ENCODE assay signal across 11 mouse cellular contexts in the genomic region with DNA sequence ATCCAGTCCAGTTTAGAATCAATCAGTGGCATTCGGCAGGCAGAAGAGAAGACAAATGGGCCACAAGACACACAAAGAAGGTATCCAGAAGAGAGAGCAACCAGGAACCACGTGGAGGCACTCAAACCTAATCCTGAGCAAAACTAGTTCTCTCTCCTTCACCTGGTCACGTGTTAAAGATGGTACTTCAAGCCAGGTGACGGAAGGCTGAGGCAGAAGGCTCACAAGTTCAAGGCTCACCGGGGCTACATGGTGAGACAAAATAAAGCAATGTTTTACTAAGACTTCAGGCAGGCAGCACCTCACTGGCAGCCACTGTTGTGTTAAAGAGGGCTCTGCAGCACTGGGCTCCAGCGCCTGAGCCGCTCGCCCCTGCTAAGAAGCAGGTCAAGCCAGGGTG. TPM values are rescaled to one million over a fixed set of nuclear protein-coding genes. Genes with fewer than 3 reads are reported as not detected.
DNase-seq lines count a peak whose midpoint lies in the region; ATAC-seq and TF ChIP-seq lines count a peak whose summit lies in the region.
"Had no signal": no experiment of that assay in that cellular context is flagged by ENCODE, and none has a peak within 500 bp of the region (broad histone marks: within the 10 kb centered on the region; RNA-seq: fewer than 3 reads in every experiment).

No protein-coding gene starts in this region.

- intact Hi-C loops in heart, postnatal 14 days (cut with DNase I) = no loop called here

- H3K36me3 ChIP-seq in heart, embryonic 11.5 days (ENCODE audit: control insufficient read depth, insufficient read depth, low read length) = no peaks in the 10 kb centered on the region
- H3K36me3 ChIP-seq in E14TG2a.4 (ENCODE audit: insufficient read depth, low read length) = peaks cover 64% of the 10 kb centered on the region
- no peaks in the 10 kb centered on the region for H3K36me3 ChIP-seq in hindbrain, embryonic 15.5 days
- H3K36me3 ChIP-seq in liver, embryonic 16.5 days (ENCODE audit: control insufficient read depth, insufficient read depth) = no peaks in the 10 kb centered on the region

- no peaks in the 10 kb centered on the region for H3K27me3 ChIP-seq in heart, embryonic 11.5 days (ENCODE audit: control insufficient read depth, insufficient read depth, low read length)
- no peaks in the 10 kb centered on the region for H3K27me3 ChIP-seq in E14TG2a.4 (ENCODE audit: insufficient read depth, low read length)
- no peaks in the 10 kb centered on the region for H3K27me3 ChIP-seq in hindbrain, embryonic 15.5 days
- no peaks in the 10 kb centered on the region for H3K27me3 ChIP-seq in liver, embryonic 16.5 days (ENCODE audit: control insufficient read depth, insufficient read depth, low read depth, low read length)

- WGBS in heart, embryonic 11.5 days (ENCODE audit: insufficient replicate concordance) = 50% methylated on average over 8 of the region's 8 CpGs
- 63% methylated on average over 8 of the region's 8 CpGs for whole genome bisulfite sequencing in hindbrain, embryonic 15.5 days
- 60% methylated on average over 8 of the region's 8 CpGs for WGBS in liver, embryonic 16.5 days (ENCODE audit: insufficient replicate concordance)

- H3K4me2 ChIP-seq in heart, embryonic 11.5 days = no peak overlapping the region
- no peak overlapping the region for H3K4me2 ChIP-seq in hindbrain, embryonic 15.5 days
- peak overlapping the region; percentile 33 for H3K4me2 ChIP-seq in liver, embryonic 16.5 days (ENCODE audit: low read depth, low read length)

- H3K4me3 ChIP-seq in heart, embryonic 11.5 days (ENCODE audit: low read depth, low read length) = no peak overlapping the region
- H3K4me3 ChIP-seq in E14TG2a.4 (replicated peaks; ENCODE audit: low read length) = peak overlapping the region; percentile 14; the same call in 1 of the 2 replicates
- H3K4me3 ChIP-seq in hindbrain, embryonic 15.5 days = no peak overlapping the region
- H3K4me3 ChIP-seq in liver, embryonic 16.5 days (ENCODE audit: low read depth, low read length) = 0 out of 2 replicates have a peak overlapping the region, but pooled peaks have one; percentile 9

- TF ChIP-seq CTCF in E14TG2a.4 (conservative IDR thresholded peaks at IDR 0.05; ENCODE audit: low read length) = no peak

- ATAC-seq in heart, embryonic 11.5 days (replicated peaks; ENCODE audit: insufficient number of reproducible peaks, low FRiP score, low TSS enrichment) = no peak
- ATAC-seq in hindbrain, embryonic 15.5 days (ENCODE audit: low FRiP score, low read depth) = no peak
- no peak for ATAC-seq in liver, embryonic 16.5 days (ENCODE audit: low read depth)

- peak overlapping the region; percentile 62; the same call in 1 of the 2 replicates for H3K27ac ChIP-seq in heart, embryonic 11.5 days (ENCODE audit: low read depth, low read length)
- H3K27ac ChIP-seq in hindbrain, embryonic 15.5 days (replicated peaks) = peak overlapping the region; percentile 36; the same call in 1 of the 2 replicates
- H3K27ac ChIP-seq in liver, embryonic 16.5 days (ENCODE audit: low read length) = peak overlapping the region; percentile 83

- H3K4me1 ChIP-seq in heart, embryonic 11.5 days (ENCODE audit: control insufficient read depth, insufficient read depth, low read length) = peaks cover 60% of the 10 kb centered on the region
- H3K4me1 ChIP-seq in E14TG2a.4 (replicated peaks; ENCODE audit: low read depth, low read length) = peaks cover 88% of the 10 kb centered on the region
- peaks cover 61% of the 10 kb centered on the region for H3K4me1 ChIP-seq in hindbrain, embryonic 15.5 days (replicated peaks)
- H3K4me1 ChIP-seq in liver, embryonic 16.5 days (ENCODE audit: control insufficient read depth, low read depth, low read length) = peaks cover 31% of the 10 kb centered on the region

- no peaks in the 10 kb centered on the region for H3K9me3 ChIP-seq in heart, embryonic 11.5 days (replicated peaks; ENCODE audit: control insufficient read depth, low read length)
- no peaks in the 10 kb centered on the region for H3K9me3 ChIP-seq in E14TG2a.4 (ENCODE audit: low read length)
- no peaks in the 10 kb centered on the region for H3K9me3 ChIP-seq in hindbrain, embryonic 15.5 days
- H3K9me3 ChIP-seq in liver, embryonic 16.5 days (replicated peaks; ENCODE audit: control insufficient read depth, low read length) = no peaks in the 10 kb centered on the region

- H3K9ac ChIP-seq in heart, embryonic 11.5 days (ENCODE audit: low read depth, low read length) = no peak overlapping the region
- no peak overlapping the region for H3K9ac ChIP-seq in hindbrain, embryonic 15.5 days
- 0 out of 2 replicates have a peak overlapping the region, but pooled peaks have one; percentile 12 for H3K9ac ChIP-seq in liver, embryonic 16.5 days (ENCODE audit: low read depth, low read length)

- no peak for DNase-seq in heart, postnatal 14 days
- no peak for DNase-seq in cerebellum, postnatal 4 days (ENCODE audit: low spot score in 2 of 2)
- DNase-seq in embryo, embryonic 10.5 days (ENCODE audit: low spot score) = no peak
- DNase-seq in cerebellum, adult 9-10 months = no peak
- DNase-seq: thymus, postnatal 4 days had no signal

RNA-seq across cellular contexts. Expression of gene Szrd1, which starts 7.4 kb away (rescaled TPM):
- 23.6 and 25.7 TPM in 2 replicates for polyA plus RNA-seq in heart, embryonic 11.5 days (2014; fragmentation: Nextera tagmentation; extraction: Ambion mirVana)
- 10 to 100 TPM; 87.6 to 91.4 TPM for total RNA-seq in heart, postnatal 14 days (2021)
- polyA plus RNA-seq in hindbrain, embryonic 15.5 days (2015; fragmentation: Nextera tagmentation; extraction: Ambion mirVana) = 24.9 TPM in 2 replicates
- polyA plus RNA-seq in liver, embryonic 16.5 days (2015; fragmentation: Nextera tagmentation; extraction: Ambion mirVana) = 18.1 and 19.1 TPM in 2 replicates

RNA-seq across cellular contexts. Expression of gene Fbxo42, which starts 15.5 kb away (rescaled TPM):
- polyA plus RNA-seq in heart, embryonic 11.5 days (2014; fragmentation: Nextera tagmentation; extraction: Ambion mirVana) = 18.5 and 19.3 TPM in 2 replicates
- total RNA-seq in heart, postnatal 14 days (2021) = 10 to 100 TPM; 13.0 to 13.5 TPM
- 23.7 and 25.2 TPM in 2 replicates for polyA plus RNA-seq in hindbrain, embryonic 15.5 days (2015; fragmentation: Nextera tagmentation; extraction: Ambion mirVana)
- 16.3 and 18.0 TPM in 2 replicates for polyA plus RNA-seq in liver, embryonic 16.5 days (2015; fragmentation: Nextera tagmentation; extraction: Ambion mirVana)

RNA-seq across cellular contexts. Expression of gene Spata21, which starts 44.1 kb away (rescaled TPM):
- 0.64 TPM in 1 of 2 replicates, not detected in the other for polyA plus RNA-seq in heart, embryonic 11.5 days (2014; fragmentation: Nextera tagmentation; extraction: Ambion mirVana)
- total RNA-seq in heart, postnatal 14 days (2021) = not detected
- polyA plus RNA-seq in hindbrain, embryonic 15.5 days (2015; fragmentation: Nextera tagmentation; extraction: Ambion mirVana) = 0.43 and 0.71 TPM in 2 replicates
- not detected in 2 replicates for polyA plus RNA-seq in liver, embryonic 16.5 days (2015; fragmentation: Nextera tagmentation; extraction: Ambion mirVana)
- total RNA-seq: common myeloid progenitor, adult 5-6 weeks; granulocyte monocyte progenitor cell, adult 5-6 weeks had no signal

RNA-seq across cellular contexts. Expression of gene Necap2, which starts 54.0 kb away (rescaled TPM):
- polyA plus RNA-seq in heart, embryonic 11.5 days (2014; fragmentation: Nextera tagmentation; extraction: Ambion mirVana) = 34.4 and 41.9 TPM in 2 replicates
- 10 to 100 TPM; 22.2 to 22.6 TPM for total RNA-seq in heart, postnatal 14 days (2021)
- polyA plus RNA-seq in hindbrain, embryonic 15.5 days (2015; fragmentation: Nextera tagmentation; extraction: Ambion mirVana) = 50.6 and 56.2 TPM in 2 replicates
- polyA plus RNA-seq in liver, embryonic 16.5 days (2015; fragmentation: Nextera tagmentation; extraction: Ambion mirVana) = 87.5 and 93.3 TPM in 2 replicates

Comparison
In these comparisons a context has a peak if more than half of its experiments do, and no peak if none do; other contexts are left out.
1. H3K4me3 ChIP-seq: peak in E14TG2a.4 (single experiment) and liver, embryonic 16.5 days (single experiment); none in heart, embryonic 11.5 days (single experiment) and hindbrain, embryonic 15.5 days (single experiment).
2. Peak in every context shown above with its lines, with median percentiles within 50 percentile points of each other: H3K27ac ChIP-seq.